Mouse (Mus musculus) kidney, embryonic 16.5 days (tissue): ENCODE measurements around the gene Zfp827. TPM values are rescaled to one million over a fixed set of nuclear protein-coding genes. Genes with fewer than 3 reads are reported as not detected.

Experiments
- polyA plus RNA-seq: library from polyadenylated mRNA; unstranded; fragments of >200 nt; fragmentation: Nextera tagmentation; extraction: Ambion mirVana; gene quantifications from 2 replicates; pipeline ENCODE4 v1.2.1, GENCODE M21; 2015

Gene Zfp827
- polyA plus RNA-seq, 1 experiment from 2014 or later, result 6.9 TPM

Other genes with a start within 250 kb of the Zfp827 start
- 182 and 200 TPM in 2 replicates for gene Lsm6, start 207.3 kb upstream of the Zfp827 start, polyA plus RNA-seq
- not detected in 2 replicates for gene 1700011L22Rik, start 220.1 kb downstream of the Zfp827 start, polyA plus RNA-seq